Mouse (Mus musculus) MEL (cell line): ENCODE results near the gene Utp20.

ENCODE experiments used
- CTCF ChIP-seq, 3 experiments: IDR thresholded peaks in 2 of 3; conservative IDR thresholded peaks in 1 of 3; 2 replicates each; pipeline ENCODE4 v1.5.1; 2011 to 2012; ENCODE audit warnings: low read length in 3 of 3, low read depth in 2 of 3, mild to moderate bottlenecking in 2 of 3, improper control_type of control experiment in 1 of 3, inconsistent platforms in 1 of 3, mixed read lengths in 1 of 3, moderate library complexity in 1 of 3; ENCODE audit not compliant: control insufficient read depth in 1 of 3, insufficient read depth in 1 of 3, poor library complexity in 1 of 3, severe bottlenecking in 1 of 3
- E2F4 ChIP-seq: IDR thresholded peaks from 2 replicates; pipeline ENCODE4 v1.6.1; 2011; ENCODE audit warnings: low read depth, low read length, improper control_type of control experiment, borderline replicate concordance
- ELF1 ChIP-seq: IDR thresholded peaks from 2 replicates; pipeline ENCODE4 v1.6.1; 2014; ENCODE audit warnings: low read depth, mild to moderate bottlenecking, inconsistent platforms, low read length, improper control_type of control experiment, moderate library complexity
- EP300 ChIP-seq, 2 experiments: IDR thresholded peaks; 2 replicates each; pipeline ENCODE4 v1.6.1; 2011; ENCODE audit warnings: improper control_type of control experiment in 2 of 2, low read length in 2 of 2, low read depth in 1 of 2, mild to moderate bottlenecking in 1 of 2
- MAX ChIP-seq: IDR thresholded peaks from 2 replicates; pipeline ENCODE4 v1.6.1; 2011; ENCODE audit warnings: low read length, improper control_type of control experiment
- MXI1 ChIP-seq: IDR thresholded peaks from 2 replicates; pipeline ENCODE4 v1.6.1; 2011; ENCODE audit warnings: mild to moderate bottlenecking, low read depth, low read length, improper control_type of control experiment
- POLR2A ChIP-seq, 2 experiments: IDR thresholded peaks; 2 replicates each; pipeline ENCODE4 v1.6.1; 2011 to 2012; ENCODE audit warnings: low read length in 2 of 2, mild to moderate bottlenecking in 2 of 2, control low read depth in 1 of 2, improper control_type of control experiment in 1 of 2, low read depth in 1 of 2, moderate library complexity in 1 of 2; ENCODE audit not compliant: control insufficient read depth in 1 of 2, insufficient read depth in 1 of 2, poor library complexity in 1 of 2
- POLR2AphosphoS5 ChIP-seq: IDR thresholded peaks from 2 replicates; pipeline ENCODE4 v1.6.1; 2012; ENCODE audit warnings: low read depth, borderline replicate concordance, mild to moderate bottlenecking, inconsistent platforms, low read length, moderate library complexity, mixed read lengths
- RCOR1 ChIP-seq: IDR thresholded peaks from 2 replicates; pipeline ENCODE4 v1.6.1; 2012; ENCODE audit warnings: low read depth, mild to moderate bottlenecking, inconsistent platforms, low read length, improper control_type of control experiment
- UBTF ChIP-seq: IDR thresholded peaks from 2 replicates; pipeline ENCODE4 v1.6.1; 2012; ENCODE audit warnings: low read depth, mild to moderate bottlenecking, inconsistent platforms, low read length, improper control_type of control experiment, moderate library complexity, borderline replicate concordance; ENCODE audit not compliant: insufficient read depth
- USF1 ChIP-seq: IDR thresholded peaks from 2 replicates; pipeline ENCODE4 v1.6.1; 2014; ENCODE audit warnings: low read depth, mild to moderate bottlenecking, inconsistent platforms, low read length, improper control_type of control experiment, moderate library complexity
- ZC3H11A ChIP-seq: IDR thresholded peaks from 2 replicates; pipeline ENCODE4 v1.6.1; 2012; ENCODE audit warnings: low read depth, mild to moderate bottlenecking, inconsistent platforms, low read length, improper control_type of control experiment
- ZKSCAN1 ChIP-seq: IDR thresholded peaks from 2 replicates; pipeline ENCODE4 v1.6.1; 2012; ENCODE audit warnings: low read depth, mild to moderate bottlenecking, inconsistent platforms, low read length, improper control_type of control experiment, moderate library complexity

- no peak for TF ChIP-seq POLR2A (IDR thresholded peaks at IDR 0.05; ENCODE audit: control insufficient read depth in 1 of 2, insufficient read depth in 1 of 2, low read depth in 1 of 2, low read length in 2 of 2, poor library complexity in 1 of 2)
- no peak for TF ChIP-seq POLR2AphosphoS5
- no peak for TF ChIP-seq USF1
- TF ChIP-seq RCOR1: no peak
- no peak for TF ChIP-seq ELF1
- no peak for TF ChIP-seq CTCF (IDR thresholded peaks at IDR 0.05 in 2 of 3, conservative IDR thresholded peaks at IDR 0.05 in 1 of 3; ENCODE audit: control insufficient read depth in 1 of 3, insufficient read depth in 1 of 3, low read depth in 2 of 3, low read length in 3 of 3, poor library complexity in 1 of 3, severe bottlenecking in 1 of 3)
- no peak for TF ChIP-seq EP300 (IDR thresholded peaks at IDR 0.05; ENCODE audit: low read depth in 1 of 2, low read length in 2 of 2)
- no peak for TF ChIP-seq MAX
- TF ChIP-seq UBTF: no peak
- TF ChIP-seq ZKSCAN1: no peak
- TF ChIP-seq E2F4: no peak
- TF ChIP-seq ZC3H11A: no peak
- TF ChIP-seq MXI1: no peak
These were observed 50.4 kb downstream of the Utp20 start for GRCm38 (mm10) chr10:88776206-88776605.
